Mouse (Mus musculus): Measurements from ENCODE around the gene Pth2. TPM values are rescaled to one million over a fixed set of nuclear protein-coding genes. Genes with fewer than 3 reads are reported as not detected.

Pth2 gene
- polyA plus RNA-seq, 1 experiment from 2014 or later: not detected

DNA sequence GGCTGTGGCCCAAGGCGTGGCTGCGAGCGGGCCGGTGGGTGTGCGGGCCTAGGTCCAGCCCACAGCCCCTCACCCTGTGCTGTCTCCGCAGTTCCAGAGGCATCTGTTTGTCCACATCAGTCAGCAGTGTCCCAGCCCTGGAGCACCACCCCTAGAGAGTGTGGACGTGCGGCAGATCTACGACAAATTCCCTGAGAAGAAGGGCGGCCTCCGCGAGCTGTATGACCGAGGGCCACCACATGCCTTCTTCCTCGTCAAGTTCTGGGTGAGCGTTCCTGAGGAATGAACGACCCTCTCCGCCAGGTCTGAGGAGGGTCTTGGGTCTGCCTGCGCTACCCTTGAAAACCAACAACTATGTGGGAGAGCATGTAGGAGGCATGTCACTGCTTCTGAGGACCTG lies 47.8 kb downstream of the Pth2 start:
- Histone ChIP-seq H3K9me3 (no peaks in the 10 kb centered on the region), H3K27me3 (no peaks in the 10 kb centered on the region), H3K36me3 (peaks cover 86% of the 10 kb centered on the region), H3K4me3 (no peak overlapping the region), H3K4me1 (peaks cover 5% of the 10 kb centered on the region; the same call in 1 of the 2 replicates), H3K27ac (no peak overlapping the region), H3K9ac (no peak overlapping the region), H3K4me2 (replicated peaks) (no peak overlapping the region)
- WGBS: 96% methylated on average over 18 of the region's 18 CpGs
- no peak for ATAC-seq (ENCODE audit: insufficient number of reproducible peaks, insufficient read depth, low FRiP score, low TSS enrichment)

DNA sequence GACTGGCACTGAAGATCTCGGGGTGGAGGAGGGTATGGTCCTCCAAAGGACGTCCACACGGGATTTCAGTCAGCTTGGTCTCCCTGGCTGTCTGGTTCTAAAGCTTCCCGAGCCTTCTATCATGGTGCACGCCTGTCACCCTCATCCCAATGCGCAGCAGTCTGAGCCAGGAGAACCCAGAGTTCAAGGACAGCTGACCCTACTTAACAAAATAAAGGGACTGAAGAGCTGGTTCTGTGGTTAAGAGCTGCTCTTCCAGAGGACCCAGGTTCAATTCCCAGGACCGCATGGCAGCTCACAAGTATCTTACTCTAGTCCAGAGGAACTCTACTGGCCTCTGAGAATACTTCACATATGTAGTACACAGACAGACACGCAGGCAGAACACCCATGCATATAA lies 48.3 kb downstream of the Pth2 start:
- Histone ChIP-seq H3K4me2 (replicated peaks) (no peak overlapping the region), H3K4me3 (no peak overlapping the region), H3K27ac (no peak overlapping the region), H3K27me3 (no peaks in the 10 kb centered on the region), H3K4me1 (peaks cover 10% of the 10 kb centered on the region), H3K36me3 (peaks cover 83% of the 10 kb centered on the region), H3K9me3 (no peaks in the 10 kb centered on the region), H3K9ac (no peak overlapping the region)
- WGBS: 97% methylated on average over 8 of the region's 8 CpGs
- no peak for ATAC-seq (ENCODE audit: insufficient number of reproducible peaks, insufficient read depth, low FRiP score, low TSS enrichment)

GRCm38 (mm10) chr7:45229459-45230203 lies 48.8 kb downstream of the Pth2 start:
- H3K9me3 ChIP-seq: no peaks in the 10 kb centered on the region

GRCm38 (mm10) chr7:45231192-45231591 lies 50.4 kb downstream of the Pth2 start:
- no peak overlapping the region for H3K4me2 ChIP-seq (replicated peaks)
- H3K4me3 ChIP-seq: no peak overlapping the region
- 93% methylated on average over 12 of the region's 12 CpGs for WGBS
- H3K4me1 ChIP-seq: peaks cover 28% of the 10 kb centered on the region
- H3K9ac ChIP-seq: no peak overlapping the region
- H3K27me3 ChIP-seq: 0 out of 2 replicates have a peak, but pooled peaks cover 4% of the 10 kb centered on the region
- H3K9me3 ChIP-seq: no peaks in the 10 kb centered on the region
- ATAC-seq (ENCODE audit: insufficient number of reproducible peaks, insufficient read depth, low FRiP score, low TSS enrichment): no peak
- H3K36me3 ChIP-seq: peaks cover 61% of the 10 kb centered on the region
- H3K27ac ChIP-seq: no peak overlapping the region

More at GRCm38 (mm10) chr7:45229459-45230203, 48.8 kb downstream of the Pth2 start:
- Histone ChIP-seq H3K36me3 (peaks cover 77% of the 10 kb centered on the region), H3K27me3 (no peaks in the 10 kb centered on the region), H3K27ac (no peak overlapping the region), H3K4me3 (no peak overlapping the region), H3K4me2 (replicated peaks) (no peak overlapping the region), H3K4me1 (peaks cover 16% of the 10 kb centered on the region), H3K9ac (no peak overlapping the region)
- no peak for ATAC-seq (ENCODE audit: insufficient number of reproducible peaks, insufficient read depth, low FRiP score, low TSS enrichment)
- WGBS: 91% methylated on average over 7 of the region's 7 CpGs

Small RNA genes lying within 50 kb of the gene (microRNA-seq; reads per million reads assigned to microRNA genes)
- not detected for gene Mir7055

Other genes with a start within 250 kb of the Pth2 start
- gene Tsks, start 237.8 kb upstream of the Pth2 start, polyA plus RNA-seq (2016; fragmentation: Nextera tagmentation; extraction: Ambion mirVana): 0.11 and 0.19 TPM in 2 replicates
- gene Cpt1c, start 206.1 kb upstream of the Pth2 start, polyA plus RNA-seq (2016; fragmentation: Nextera tagmentation; extraction: Ambion mirVana): 32.9 and 35.6 TPM in 2 replicates
- 660 and 677 TPM in 2 replicates for gene Prmt1, start 194.4 kb upstream of the Pth2 start, polyA plus RNA-seq (2016; fragmentation: Nextera tagmentation; extraction: Ambion mirVana)
- gene Irf3, start 183.3 kb upstream of the Pth2 start, polyA plus RNA-seq (2016; fragmentation: Nextera tagmentation; extraction: Ambion mirVana): 93.3 and 95.7 TPM in 2 replicates
- gene Bcl2l12, start 182.3 kb upstream of the Pth2 start, polyA plus RNA-seq (2016; fragmentation: Nextera tagmentation; extraction: Ambion mirVana): 79.9 and 83.5 TPM in 2 replicates
- gene Scaf1, start 164.6 kb upstream of the Pth2 start, polyA plus RNA-seq (2016; fragmentation: Nextera tagmentation; extraction: Ambion mirVana): 43.8 and 47.7 TPM in 2 replicates
- 23.6 and 26.1 TPM in 2 replicates for gene Rras, start 163.0 kb upstream of the Pth2 start, polyA plus RNA-seq (2016; fragmentation: Nextera tagmentation; extraction: Ambion mirVana)
- 13.7 and 16.8 TPM in 2 replicates for gene Prr12, start 128.1 kb upstream of the Pth2 start, polyA plus RNA-seq (2016; fragmentation: Nextera tagmentation; extraction: Ambion mirVana)
- gene Nosip, start 118.6 kb upstream of the Pth2 start, polyA plus RNA-seq (2016; fragmentation: Nextera tagmentation; extraction: Ambion mirVana): 63.0 and 64.4 TPM in 2 replicates
- 23.9 and 25.0 TPM in 2 replicates for gene Prrg2, start 118.3 kb upstream of the Pth2 start, polyA plus RNA-seq (2016; fragmentation: Nextera tagmentation; extraction: Ambion mirVana)
- 302 and 306 TPM in 2 replicates for gene Rcn3, start 88.8 kb upstream of the Pth2 start, polyA plus RNA-seq (2016; fragmentation: Nextera tagmentation; extraction: Ambion mirVana)
- 25.8 and 26.0 TPM in 2 replicates for gene Fcgrt, start 77.1 kb upstream of the Pth2 start, polyA plus RNA-seq (2016; fragmentation: Nextera tagmentation; extraction: Ambion mirVana)
- 1,448 and 1,491 TPM in 2 replicates for gene Rps11, start 56.6 kb upstream of the Pth2 start, polyA plus RNA-seq (2016; fragmentation: Nextera tagmentation; extraction: Ambion mirVana)
- 1,339 and 1,342 TPM in 2 replicates for gene Rpl13a, start 52.2 kb upstream of the Pth2 start, polyA plus RNA-seq (2016; fragmentation: Nextera tagmentation; extraction: Ambion mirVana)
- gene Gm45713, start 44.8 kb upstream of the Pth2 start, polyA plus RNA-seq (2016; fragmentation: Nextera tagmentation; extraction: Ambion mirVana): 0.22 and 0.27 TPM in 2 replicates
- gene Flt3l, start 44.6 kb upstream of the Pth2 start, polyA plus RNA-seq (2016; fragmentation: Nextera tagmentation; extraction: Ambion mirVana): 0.67 and 1.1 TPM in 2 replicates
- 90.4 and 93.0 TPM in 2 replicates for gene Pih1d1, start 26.7 kb upstream of the Pth2 start, polyA plus RNA-seq (2016; fragmentation: Nextera tagmentation; extraction: Ambion mirVana)
- gene Aldh16a1, start 26.4 kb upstream of the Pth2 start, polyA plus RNA-seq (2016; fragmentation: Nextera tagmentation; extraction: Ambion mirVana): 43.8 and 45.2 TPM in 2 replicates
- 0.73 and 0.79 TPM in 2 replicates for gene Slc17a7, start 17.0 kb upstream of the Pth2 start, polyA plus RNA-seq (2016; fragmentation: Nextera tagmentation; extraction: Ambion mirVana)
- 0.39 and 0.56 TPM in 2 replicates for gene Gfy, start 1.4 kb upstream of the Pth2 start, polyA plus RNA-seq (2016; fragmentation: Nextera tagmentation; extraction: Ambion mirVana)
- gene Ccdc155, start 23.9 kb downstream of the Pth2 start, polyA plus RNA-seq (2016; fragmentation: Nextera tagmentation; extraction: Ambion mirVana): 0.94 and 1.7 TPM in 2 replicates
- gene Dkkl1, start 31.2 kb downstream of the Pth2 start, polyA plus RNA-seq (2016; fragmentation: Nextera tagmentation; extraction: Ambion mirVana): 1.4 and 2.3 TPM in 2 replicates
- 277 and 295 TPM in 2 replicates for gene Tead2, start 34.8 kb downstream of the Pth2 start, polyA plus RNA-seq (2016; fragmentation: Nextera tagmentation; extraction: Ambion mirVana)
- gene Cd37, start 58.1 kb downstream of the Pth2 start, polyA plus RNA-seq (2016; fragmentation: Nextera tagmentation; extraction: Ambion mirVana): 2.3 TPM in 2 replicates
- 0.22 TPM in 1 of 2 replicates, not detected in the other for gene Slc6a16, start 60.1 kb downstream of the Pth2 start, polyA plus RNA-seq (2016; fragmentation: Nextera tagmentation; extraction: Ambion mirVana)
- not detected in 2 replicates for gene Slc6a21, start 96.5 kb downstream of the Pth2 start, polyA plus RNA-seq (2016; fragmentation: Nextera tagmentation; extraction: Ambion mirVana)
- 16.1 and 18.5 TPM in 2 replicates for gene Trpm4, start 152.8 kb downstream of the Pth2 start, polyA plus RNA-seq (2016; fragmentation: Nextera tagmentation; extraction: Ambion mirVana)
- gene Hrc, start 154.3 kb downstream of the Pth2 start, polyA plus RNA-seq (2016; fragmentation: Nextera tagmentation; extraction: Ambion mirVana): 0.81 and 1.5 TPM in 2 replicates
- gene Ppfia3, start 186.0 kb downstream of the Pth2 start, polyA plus RNA-seq (2016; fragmentation: Nextera tagmentation; extraction: Ambion mirVana): 8.8 and 9.2 TPM in 2 replicates
- 1.2 and 1.9 TPM in 2 replicates for gene Lin7b, start 189.6 kb downstream of the Pth2 start, polyA plus RNA-seq (2016; fragmentation: Nextera tagmentation; extraction: Ambion mirVana)
- gene Snrnp70, start 214.7 kb downstream of the Pth2 start, polyA plus RNA-seq (2016; fragmentation: Nextera tagmentation; extraction: Ambion mirVana): 323 and 338 TPM in 2 replicates
- gene Kcna7, start 224.7 kb downstream of the Pth2 start, polyA plus RNA-seq (2016; fragmentation: Nextera tagmentation; extraction: Ambion mirVana): 0.10 TPM in 1 of 2 replicates, not detected in the other
- 5.2 and 5.6 TPM in 2 replicates for gene Ntf5, start 232.7 kb downstream of the Pth2 start, polyA plus RNA-seq (2016; fragmentation: Nextera tagmentation; extraction: Ambion mirVana)
- 0.33 and 0.71 TPM in 2 replicates for gene Lhb, start 239.8 kb downstream of the Pth2 start, polyA plus RNA-seq (2016; fragmentation: Nextera tagmentation; extraction: Ambion mirVana)

Measured in embryonic facial prominence, embryonic 12.5 days (tissue).